Mouse (Mus musculus): ENCODE results near the gene Lurap1l. TPM values are rescaled to one million over a fixed set of nuclear protein-coding genes. Genes with fewer than 3 reads are reported as not detected.
"Not testable (repeated sequence)": the region's sequence is repeated elsewhere in the genome, so short reads cannot be mapped to it uniquely, and the experiment has no call there.

Gene Lurap1l
- total RNA-seq, 2 experiments from 2014 or later, result 8.1 to 8.4 TPM

DNA sequence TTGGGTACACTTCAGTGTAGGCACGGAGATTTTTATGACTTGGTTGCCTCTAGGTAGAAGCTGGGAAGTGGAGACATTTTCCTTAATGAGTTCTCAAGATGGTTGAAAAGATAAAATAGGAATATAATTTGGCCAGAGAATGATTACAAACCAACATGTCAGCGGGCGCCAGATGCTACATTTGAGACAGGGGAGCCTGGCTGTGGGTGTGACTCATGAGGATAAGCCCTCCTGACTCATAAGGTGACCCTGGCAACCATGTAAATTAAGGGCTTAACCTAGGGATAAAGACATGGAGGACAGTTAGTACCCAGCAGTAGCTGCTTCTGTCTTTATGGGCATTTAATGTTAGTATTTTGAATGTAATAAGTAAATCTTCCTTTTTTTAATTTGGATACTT, 6.2 kb downstream of the Lurap1l start:
- DNase-seq (ENCODE audit: low spot score in 2 of 2), result no peak

DNA sequence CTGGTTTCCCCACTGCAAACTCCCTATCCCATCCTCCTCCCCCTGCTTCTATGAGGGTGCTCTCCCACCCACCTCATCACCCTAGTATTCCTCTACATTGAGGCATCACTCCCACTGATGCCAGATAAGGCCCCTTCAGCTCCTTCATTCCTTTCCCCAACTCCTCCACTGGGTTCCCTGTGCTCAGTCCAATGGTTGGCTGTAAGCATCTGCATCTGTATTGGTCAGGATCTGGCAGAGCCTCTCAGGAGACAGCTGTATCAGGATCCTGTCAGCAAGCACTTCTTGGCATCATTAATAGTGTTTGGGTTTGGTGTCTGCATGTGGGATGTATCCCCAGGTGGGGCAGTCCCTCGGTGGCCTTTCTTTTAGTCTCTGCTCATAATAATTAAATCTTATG, 6.7 kb downstream of the Lurap1l start:
- DNase-seq (ENCODE audit: low spot score in 2 of 2), result not testable (repeated sequence)

DNA sequence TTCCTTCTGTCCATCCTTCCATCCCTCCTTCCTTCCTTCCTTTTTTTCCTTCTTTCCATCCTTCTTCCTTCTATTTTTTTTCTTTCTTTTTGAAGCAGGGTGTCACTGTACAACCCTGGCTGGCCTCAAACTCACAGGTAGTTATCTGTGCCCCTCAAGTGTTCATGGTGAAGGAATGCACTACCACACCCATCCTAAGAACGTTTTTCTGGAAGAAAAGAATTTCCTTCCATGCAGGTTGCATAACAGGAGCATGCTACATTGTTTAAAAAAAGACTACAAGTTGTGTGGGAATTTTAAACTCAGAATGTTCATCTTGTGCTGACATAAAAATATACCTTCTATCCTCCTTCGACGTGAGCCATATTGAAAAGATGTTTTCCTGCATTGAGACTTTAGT, 7.4 kb downstream of the Lurap1l start:
- no peak for DNase-seq (ENCODE audit: low spot score in 2 of 2)

DNA sequence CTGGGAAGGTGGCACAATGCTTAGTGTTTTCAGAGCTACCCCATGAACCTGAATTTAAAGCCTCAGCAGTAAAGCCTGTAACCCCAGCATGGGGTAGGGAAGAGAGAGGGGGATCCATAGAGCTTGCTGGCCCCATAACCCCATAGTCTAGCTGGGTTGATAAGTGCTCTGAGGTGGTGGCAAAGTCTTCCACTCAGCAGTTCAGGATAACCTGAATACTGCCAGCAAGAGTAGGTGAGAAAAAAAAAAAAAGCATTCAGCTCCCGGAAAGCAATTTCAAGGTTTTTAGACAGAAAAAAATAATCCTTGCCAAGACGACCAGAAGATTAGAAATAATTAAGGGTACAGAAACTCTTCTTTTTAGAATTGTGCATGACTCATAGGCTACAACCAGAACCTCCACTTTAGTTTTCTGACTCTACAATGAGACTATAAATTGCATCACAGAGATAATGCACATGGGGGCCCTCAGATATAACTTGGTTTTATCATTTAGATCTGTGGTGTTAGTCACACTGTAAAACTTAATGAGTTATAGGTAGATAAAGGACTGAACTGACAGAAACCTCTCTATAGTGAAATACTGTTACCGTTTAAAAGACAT, 8.2 kb downstream of the Lurap1l start:
- DNase-seq (ENCODE audit: low spot score in 2 of 2), result no peak

DNA sequence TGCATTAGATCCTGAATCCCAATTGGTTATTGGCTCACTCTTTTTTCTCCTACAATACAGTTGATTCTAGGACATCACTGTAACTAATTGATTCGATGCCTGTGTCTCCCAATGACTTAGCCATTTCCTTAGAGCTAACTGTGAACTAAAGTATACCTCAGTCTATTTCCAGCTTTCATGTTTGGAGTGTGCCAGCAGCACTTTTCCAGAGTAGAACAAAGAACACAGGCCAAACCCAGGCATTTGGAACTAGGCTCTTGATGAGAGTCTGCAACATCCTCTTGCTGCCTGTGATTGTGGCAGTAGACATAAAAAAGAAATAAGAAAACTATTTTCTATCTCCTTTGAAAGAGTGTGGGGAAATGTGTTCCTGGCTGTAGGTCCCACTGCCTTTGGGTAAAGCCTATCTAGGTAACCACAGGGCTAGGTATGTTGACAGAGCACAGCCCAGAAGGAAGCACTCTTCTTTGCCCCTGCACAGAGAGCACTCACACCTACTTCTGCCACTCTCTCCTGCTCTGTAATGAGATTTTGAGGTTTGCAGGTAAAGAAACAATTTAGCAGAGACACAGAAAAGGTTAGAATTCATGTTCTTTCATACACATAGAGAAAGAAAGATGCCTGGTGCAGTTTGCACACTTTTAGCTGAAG, 8.9 kb downstream of the Lurap1l start:
- DNase-seq (ENCODE audit: low spot score in 2 of 2), result no peak

DNA sequence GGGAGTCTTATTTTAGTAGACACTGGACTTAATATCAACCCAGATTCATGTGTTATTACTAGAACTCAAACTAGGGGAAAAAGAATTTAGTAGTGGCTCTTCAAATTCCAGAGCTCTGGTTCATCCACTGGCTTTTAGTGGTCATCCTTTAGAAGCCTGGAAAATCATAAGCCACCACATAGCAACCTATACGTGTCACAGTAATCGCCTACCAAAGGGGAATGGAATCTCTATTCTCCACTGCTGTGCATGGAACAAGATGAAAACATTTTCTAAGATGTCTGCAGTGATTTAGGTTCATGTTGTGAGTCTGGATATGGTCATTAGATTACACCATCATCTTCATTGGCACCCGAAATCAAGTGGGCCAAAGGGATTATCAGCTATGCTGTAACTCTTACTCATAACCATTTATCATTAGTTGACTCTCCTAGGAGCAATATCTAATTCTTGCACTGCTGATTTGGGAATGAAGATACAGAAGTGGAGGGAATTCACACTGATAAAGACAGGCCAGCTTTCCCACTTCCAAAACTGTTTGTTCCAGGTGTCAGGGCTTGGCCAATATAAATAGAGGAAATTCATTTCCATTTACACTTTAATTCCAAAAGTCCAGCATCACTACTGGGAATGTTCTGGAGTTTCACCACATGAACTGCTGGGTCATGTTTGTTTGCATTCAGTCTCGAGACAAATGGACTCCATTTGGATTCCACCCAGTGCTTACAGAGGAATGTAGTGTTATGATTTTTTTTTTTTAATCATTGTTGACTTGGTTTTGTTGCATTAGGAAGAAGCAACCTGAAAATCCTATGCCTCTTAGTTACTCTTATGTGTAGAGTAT, 11.4 kb downstream of the Lurap1l start:
- no peak for DNase-seq (ENCODE audit: low spot score in 2 of 2)

DNA sequence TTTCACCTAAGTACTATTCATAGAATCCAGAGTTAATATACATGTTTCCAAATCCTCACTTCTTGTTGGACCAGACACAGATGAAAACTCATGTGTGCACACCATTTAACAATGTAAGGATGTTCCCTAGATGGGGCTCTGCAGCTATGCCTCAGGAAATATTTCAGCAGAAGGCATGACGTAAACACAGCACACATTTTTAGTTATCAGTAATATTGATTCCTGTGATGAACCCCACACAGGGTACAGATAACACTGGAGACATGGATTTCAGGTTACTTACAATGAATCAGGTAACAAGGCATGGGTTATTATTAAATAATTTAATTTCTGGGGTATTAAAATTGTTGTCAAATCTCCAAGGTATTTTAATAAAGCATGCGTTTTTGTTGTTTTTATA, 12.2 kb downstream of the Lurap1l start:
- no peak for DNase-seq (ENCODE audit: low spot score in 2 of 2)

DNA sequence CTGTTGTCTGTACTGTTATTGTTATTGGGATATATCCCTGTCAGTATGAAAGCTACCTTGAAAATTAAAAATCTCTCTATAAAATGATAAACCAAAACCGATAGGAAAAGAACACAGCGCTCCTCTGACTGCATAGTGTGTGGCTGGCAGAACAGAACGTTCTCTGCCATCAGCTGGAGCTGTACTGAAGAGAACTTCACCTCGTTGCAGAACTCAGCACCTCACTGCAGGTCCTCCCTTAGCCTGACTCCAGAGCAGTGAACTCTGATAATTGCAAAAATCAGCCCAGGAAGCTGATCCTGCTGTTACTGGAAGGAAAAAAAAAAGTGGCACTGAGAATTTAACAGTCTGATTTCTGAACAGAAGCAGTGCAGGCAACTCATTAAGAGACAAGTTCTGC, 14.4 kb downstream of the Lurap1l start:
- no peak for DNase-seq (ENCODE audit: low spot score in 2 of 2)

DNA sequence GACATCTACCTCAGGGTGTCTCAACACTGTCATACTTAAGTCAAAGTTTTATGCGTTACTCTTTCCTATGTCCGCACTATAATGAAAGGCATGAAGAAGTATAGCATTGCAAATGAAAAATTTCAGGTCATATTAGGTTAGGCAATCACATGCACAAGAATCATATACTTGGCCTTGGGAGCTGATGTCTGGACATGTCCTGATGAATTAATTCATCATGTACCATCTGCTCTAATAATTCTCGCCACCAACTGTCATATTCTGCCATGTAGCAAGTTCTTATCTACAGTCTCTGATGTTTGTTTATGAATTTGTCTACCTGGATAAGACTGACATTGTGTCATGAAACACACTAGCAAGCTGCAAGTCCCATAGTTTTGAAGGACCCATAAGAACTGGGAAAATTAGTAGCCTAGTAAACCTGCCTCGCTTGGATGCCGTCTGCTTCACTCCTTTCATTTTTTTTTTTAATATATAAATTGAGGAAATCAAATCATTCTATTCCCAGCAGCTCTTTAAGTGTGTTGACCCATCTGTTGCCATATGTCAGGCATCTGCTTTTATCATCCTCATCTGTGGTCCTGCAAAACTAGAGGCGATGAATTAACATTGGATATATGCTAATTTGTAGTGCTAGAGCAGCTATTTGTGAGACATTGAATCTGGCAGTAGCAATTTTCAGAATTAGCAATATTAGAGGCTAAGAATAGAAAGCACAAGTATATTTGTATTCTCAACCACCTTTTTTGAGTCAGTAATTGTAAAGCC, 15.5 kb downstream of the Lurap1l start:
- DNase-seq (ENCODE audit: low spot score in 2 of 2), result no peak

DNA sequence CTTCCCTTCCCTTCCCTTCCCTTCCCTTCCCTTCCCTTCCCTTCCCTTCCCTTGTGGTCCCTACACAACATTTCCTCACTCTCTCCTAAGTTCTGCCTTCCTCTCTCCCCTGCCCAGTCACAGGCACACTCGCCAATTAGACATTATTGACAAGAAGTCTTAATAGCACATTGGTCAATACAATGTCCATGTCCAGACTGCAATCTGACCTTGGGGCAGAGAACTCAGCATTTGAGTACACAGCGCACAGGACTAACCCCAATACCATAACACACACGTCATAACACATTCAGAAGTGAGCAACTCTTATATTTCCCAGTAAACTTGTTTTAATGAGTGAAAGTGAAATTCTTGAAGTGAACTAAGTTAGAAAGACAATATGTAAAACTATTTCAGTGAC, 24.3 kb downstream of the Lurap1l start:
- DNase-seq (ENCODE audit: low spot score in 2 of 2), result no peak

DNA sequence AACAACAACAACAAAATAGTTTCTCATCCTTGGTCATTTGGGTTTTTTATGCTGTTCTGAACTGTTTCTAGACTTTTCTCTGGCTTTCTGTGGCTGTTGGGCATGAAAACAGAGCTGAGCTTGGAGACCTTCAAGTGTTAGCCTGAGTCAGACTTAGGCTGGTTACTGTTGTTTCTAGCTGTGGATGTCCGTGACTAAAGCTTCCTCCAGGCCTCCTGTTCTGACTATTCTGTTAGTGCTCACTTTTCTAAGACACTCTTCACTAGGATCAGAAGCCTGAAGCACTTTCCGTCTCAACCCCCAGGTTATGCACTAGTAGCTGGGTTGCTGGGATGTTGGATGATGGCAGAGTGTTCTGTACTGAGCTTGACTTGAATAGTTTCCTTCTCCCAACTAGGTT, 28.7 kb downstream of the Lurap1l start:
- DNase-seq (ENCODE audit: low spot score in 2 of 2), result no peak

DNA sequence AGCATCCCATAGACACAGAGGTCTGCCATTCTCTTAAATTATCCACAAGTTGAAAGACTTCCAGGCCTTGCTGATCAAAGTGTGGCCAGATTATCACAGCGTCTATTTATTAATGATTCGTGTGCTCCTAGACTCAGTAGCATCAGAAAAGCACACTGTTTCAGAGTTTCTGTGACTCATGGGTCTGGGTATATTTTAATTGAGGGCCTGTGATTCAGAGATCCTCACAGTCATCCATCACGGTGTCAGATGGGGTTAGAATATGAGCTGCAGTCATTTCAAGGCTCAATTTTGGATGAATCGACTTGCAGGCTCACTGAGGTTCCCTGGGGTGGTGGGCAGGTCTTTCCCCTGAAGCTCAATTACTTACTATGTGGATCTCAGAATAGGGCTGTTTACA, 30.5 kb downstream of the Lurap1l start:
- no peak for DNase-seq (ENCODE audit: low spot score in 2 of 2)

DNA sequence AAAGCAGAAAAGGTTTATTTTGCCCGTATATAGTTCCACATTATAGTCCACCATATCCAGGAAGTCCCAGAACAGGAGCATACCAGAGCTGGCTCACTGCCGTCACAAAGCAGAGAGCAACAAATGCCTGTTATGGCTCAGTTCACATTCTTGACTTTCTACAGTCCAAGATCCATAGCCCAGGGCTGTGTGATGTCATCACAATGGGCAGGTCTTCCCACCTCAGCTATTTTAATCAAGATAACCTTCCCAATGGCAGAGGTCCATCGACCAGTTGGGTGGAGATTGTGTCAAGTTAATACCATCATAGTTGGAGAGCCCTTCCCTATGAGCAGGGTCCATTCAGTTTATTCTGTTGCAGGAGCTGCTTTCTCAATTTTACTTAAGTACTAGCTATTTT, 31.5 kb downstream of the Lurap1l start:
- no peak for DNase-seq (ENCODE audit: low spot score in 2 of 2)

DNA sequence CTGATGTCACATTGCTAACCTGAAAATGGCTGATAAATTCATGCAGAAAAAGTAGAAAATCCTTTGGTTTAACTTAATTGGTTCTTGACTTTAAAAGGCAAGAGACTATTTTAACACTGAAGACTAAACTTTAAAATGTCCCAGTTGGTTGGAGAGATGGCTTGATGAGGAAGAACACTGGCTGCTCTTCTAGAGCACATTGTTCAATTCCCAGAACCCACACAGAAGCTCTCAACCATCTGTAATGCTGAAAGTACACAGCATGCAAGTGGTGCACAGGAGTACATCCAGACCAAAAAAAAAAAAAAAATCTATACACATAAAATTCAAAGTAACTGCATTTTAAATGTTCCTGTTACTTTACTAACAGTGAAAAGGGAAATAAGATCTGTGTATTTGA, 34.2 kb downstream of the Lurap1l start:
- no peak for DNase-seq (ENCODE audit: low spot score in 2 of 2)

DNA sequence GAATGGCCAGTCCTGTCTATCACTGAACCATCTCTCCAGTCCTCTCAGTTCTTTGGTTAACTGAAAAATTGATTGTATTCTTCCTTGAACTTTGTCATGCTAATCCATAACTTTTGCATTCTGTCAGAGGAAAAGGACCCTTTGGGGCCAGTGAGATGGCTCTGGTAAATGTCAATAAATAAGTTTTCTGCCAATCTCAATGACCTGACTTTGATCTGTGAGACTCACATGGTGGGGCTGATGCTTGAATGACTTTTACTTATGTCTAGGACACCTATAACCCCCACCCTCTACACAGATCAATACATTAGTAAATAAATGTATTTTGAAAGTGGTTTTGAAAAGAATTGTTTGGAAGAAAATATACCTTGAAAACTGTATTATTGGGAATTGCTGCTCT, 38.7 kb downstream of the Lurap1l start:
- DNase-seq (ENCODE audit: low spot score in 2 of 2), result no peak

DNA sequence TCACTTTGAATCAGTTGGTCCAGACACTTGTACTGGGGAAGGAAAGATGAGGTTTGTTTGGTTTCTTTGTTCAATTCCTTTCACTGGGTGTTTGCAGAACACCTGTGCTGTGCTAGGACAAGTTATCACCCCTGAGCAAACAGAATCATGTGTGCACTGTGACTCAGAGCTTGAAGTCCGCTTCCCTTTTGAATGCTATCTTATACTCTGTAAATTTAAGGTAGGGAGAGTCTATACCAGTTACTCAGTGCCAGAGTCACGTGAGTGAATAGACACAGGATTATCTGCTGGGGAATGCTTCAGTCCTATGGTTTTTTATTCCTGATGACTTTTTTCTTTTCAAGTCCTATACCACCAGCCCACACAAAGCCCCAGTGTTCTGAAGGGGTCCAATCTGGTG, 39.3 kb downstream of the Lurap1l start:
- DNase-seq (ENCODE audit: low spot score in 2 of 2), result no peak

DNA sequence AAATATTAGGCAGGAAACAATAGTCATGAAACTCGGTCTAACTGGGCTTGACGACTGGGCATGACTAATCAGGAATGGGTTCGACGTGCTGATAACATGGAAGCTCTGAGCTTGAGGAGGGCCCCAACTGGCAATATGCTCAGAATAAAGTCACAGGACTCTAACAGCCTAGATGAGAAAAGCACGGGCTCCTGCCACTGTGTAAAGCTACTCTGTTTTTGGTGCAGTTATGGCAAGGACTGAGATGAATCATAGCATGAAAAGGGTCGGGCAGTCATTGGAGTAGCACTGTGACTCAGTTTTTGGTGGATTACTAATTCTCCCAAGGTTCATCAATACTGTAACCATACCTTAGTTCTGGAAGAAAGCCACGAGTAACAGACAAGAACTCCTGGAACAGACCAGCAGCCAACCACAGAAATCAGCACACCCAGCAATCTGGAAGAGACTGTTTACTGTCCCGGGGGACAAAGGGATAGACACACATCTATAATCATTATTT, 39.9 kb downstream of the Lurap1l start:
- DNase-seq (ENCODE audit: low spot score in 2 of 2), result no peak

DNA sequence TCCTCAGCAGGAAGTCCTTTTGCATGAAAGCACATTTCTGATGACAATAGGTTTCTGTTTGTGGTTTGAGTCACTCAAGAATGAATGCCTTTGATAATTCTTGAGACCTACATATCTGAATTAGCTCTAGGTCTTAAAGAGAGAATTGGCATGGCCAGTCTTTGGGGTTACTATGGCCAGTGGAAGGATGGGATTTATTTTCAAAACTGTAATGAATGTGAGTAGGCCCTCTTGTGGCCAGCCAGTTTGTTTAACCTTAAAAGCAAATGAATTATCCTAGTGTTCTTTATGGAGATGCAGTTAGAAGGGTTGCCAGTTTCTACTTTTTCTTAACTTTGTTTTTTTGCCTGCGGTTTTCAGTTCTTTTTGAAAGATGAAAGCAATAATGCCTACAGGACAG, 42.2 kb downstream of the Lurap1l start:
- no peak for DNase-seq (ENCODE audit: low spot score in 2 of 2)

DNA sequence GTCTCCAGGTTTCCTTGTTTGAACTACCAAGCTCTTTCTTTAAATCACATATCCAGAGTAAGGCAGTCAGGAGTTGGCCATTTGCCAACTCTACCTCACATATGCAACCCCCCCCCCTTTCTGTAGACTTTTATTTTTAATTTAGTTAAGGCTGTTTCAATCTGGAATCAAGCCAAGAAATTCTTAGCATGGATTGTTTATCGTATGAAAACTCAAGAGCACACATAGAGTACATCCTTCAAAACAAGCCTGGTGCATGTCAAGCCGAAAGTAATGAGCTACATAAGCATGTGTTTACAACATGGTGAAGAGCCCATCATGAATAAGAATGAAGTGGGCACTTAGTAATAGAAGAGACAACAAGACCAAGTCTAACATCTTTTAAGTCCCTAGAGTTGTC, 45.5 kb downstream of the Lurap1l start:
- no peak for DNase-seq (ENCODE audit: low spot score in 2 of 2)

DNA sequence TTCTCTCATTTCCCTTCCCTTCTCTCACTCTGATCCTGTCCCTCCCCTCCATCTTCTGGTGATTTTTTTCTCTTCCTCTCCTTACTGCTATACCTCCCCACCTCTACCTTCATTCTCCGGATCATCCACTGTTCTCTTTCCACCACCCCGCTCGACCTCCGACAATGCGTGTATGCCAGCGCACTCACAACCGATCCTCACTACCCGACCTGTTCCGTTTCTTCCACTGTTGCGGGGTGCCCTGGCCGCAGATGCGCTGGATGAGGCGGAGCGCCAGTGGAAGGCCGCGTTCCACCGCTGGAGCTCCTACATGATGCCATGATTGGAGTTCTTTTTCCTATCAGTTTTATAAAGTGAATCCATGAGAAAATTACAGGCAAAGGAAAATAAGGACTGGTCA, 57.1 kb downstream of the Lurap1l start:
- DNase-seq (ENCODE audit: low spot score in 2 of 2), result no peak

DNA sequence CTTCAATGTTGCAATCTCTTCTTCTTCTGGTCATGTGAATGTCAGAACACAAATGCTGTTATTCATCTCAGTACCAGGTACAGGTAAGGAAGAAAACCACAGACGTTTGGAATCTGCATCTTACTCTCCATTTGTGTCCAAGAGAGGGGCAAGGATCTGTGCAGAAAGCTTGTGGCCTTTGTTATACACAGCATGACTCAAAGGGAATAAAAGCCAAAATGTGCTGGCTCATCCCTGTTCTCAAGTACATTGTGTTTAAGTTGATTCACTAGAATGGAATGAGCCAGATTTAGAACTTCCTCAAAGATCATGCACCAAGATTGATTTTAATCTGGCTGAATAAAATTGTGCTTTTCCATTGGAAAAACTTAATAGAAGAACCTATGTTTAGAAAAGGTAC, 61.4 kb downstream of the Lurap1l start:
- DNase-seq (ENCODE audit: low spot score in 2 of 2), result no peak

DNA sequence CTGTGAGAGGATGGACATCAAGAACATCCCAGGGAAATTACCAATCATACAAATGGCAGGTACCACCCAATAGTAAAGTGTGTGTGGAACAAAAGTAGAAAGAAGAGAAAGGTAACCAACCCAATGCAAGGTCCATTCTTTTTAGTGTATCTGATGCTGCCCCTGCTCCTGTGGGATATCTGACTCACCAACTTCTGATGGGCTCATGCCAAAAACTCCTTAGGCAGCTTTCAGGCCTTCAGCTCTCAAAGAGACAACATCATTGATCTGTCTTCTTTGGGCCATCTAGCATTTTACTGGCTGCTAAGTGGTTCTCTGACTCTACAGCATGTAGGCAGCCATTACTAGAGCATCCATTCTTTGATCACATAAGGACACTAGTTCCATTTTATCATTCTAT, 63.5 kb downstream of the Lurap1l start:
- DNase-seq (ENCODE audit: low spot score in 2 of 2), result no peak
